Mouse (Mus musculus): ENCODE results near the gene Net1.

DNA sequence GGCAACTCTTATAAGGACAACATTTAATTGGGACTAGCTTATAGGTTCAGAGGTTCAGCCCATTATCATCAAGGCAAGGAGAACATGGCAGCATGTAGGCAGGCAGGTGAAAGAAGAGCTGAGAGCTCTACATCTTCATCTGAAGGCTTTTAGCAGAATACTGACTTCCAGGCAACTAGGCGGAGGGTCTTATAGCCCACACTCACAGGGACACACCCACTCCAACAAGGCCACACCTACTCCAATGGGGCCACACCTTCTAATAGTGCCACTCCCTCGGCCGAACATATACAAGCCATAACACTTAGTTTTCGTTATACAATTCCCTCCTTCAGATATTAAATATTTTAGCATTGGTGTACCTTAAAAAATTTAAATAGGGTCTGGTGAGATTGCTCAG is 45.2 kb downstream of the Net1 start:
- TF ChIP-seq GATA1 (IDR thresholded peaks at IDR 0.05; ENCODE audit: low read length) (no peak), TAL1 (IDR thresholded peaks at IDR 0.05; ENCODE audit: low read length) (no peak)
